Mouse (Mus musculus) kidney, adult 9 months (tissue): ENCODE measurements around the gene Sidt1.

Experiments used
- DNase-seq: peaks from one replicate; pipeline ENCODE4 v3.0.0; 2022

Sidt1 gene

GRCm38 (mm10) chr16:44332861-44333284 is at the start of gene Sidt1:
Gene Sidt1, minus strand, starts transcription at chr16:44333196.
- DNase-seq = no peak

GRCm38 (mm10) chr16:44381578-44381977 is 48.6 kb upstream of the Sidt1 start:
- no peak for DNase-seq

- DNase-seq = no peak
Observed at GRCm38 (mm10) chr16:44380006-44380405, 47.0 kb upstream of the Sidt1 start.

GRCm38 (mm10) chr16:44375459-44375858 is 42.5 kb upstream of the Sidt1 start:
- DNase-seq = no peak

DNA sequence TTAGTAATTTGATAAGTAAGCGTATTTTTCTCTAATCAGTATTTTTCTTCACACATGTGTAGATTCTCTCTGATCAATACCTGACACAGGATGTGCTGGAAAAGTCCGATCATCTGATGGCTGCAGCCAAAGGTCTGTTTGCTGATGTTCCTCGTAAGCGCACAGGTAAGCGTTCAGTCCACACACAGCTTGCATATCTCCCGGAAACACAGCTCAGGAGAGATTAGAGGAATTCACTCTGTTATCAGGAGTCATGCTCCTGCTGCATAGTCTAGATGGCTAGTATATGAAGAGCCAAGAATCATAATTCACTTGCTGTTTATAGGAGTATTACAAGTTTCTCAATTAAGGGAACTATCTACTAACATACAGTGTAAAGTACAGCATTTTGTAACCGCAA is 32.5 kb upstream of the Sidt1 start:
- DNase-seq = no peak

DNA sequence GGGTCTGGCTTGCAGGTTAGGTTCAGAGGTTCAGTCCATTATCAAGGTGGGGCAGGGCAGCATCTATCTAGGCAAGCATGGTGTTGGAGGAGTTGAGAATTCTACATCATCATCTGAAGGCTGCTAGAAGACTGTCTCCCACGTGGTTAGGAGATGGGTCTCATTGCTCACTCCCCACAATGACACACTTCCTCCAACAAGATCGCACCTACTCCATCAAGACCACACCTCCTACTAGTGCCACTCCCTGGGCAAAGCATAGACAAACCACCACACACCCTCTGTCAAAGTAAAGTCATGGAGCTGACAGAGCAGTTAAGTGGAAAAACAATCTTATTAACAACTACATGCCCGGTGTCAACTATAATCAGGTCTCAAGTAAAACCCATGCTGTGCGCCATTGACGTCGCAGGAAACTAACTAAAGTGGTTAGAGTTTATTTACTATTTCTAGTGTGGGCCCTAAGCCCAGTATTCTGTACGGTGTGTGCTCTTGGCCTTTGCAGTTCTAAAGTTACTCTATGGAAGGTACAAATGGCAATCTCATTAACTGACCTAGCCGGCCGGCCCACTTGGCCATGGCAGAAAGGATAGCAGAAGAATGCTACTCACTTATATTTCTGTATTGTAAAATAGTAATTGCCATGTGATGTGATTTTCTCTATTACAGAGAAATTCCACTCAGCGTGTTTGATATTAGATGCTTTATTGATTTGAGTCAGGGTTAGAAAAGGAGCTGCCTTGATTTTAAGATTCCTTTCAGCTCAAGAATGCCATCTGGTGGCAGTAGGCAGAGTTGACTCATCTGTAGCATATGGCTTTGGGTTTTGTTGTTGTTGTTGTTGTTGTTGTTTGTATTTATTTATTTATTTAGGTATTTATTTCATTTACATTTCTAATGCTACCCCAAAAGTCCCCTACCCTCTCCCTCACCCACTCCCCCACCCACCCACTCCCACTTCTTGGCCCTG is 29.2 kb upstream of the Sidt1 start:
- DNase-seq = peak; percentile 47

DNA sequence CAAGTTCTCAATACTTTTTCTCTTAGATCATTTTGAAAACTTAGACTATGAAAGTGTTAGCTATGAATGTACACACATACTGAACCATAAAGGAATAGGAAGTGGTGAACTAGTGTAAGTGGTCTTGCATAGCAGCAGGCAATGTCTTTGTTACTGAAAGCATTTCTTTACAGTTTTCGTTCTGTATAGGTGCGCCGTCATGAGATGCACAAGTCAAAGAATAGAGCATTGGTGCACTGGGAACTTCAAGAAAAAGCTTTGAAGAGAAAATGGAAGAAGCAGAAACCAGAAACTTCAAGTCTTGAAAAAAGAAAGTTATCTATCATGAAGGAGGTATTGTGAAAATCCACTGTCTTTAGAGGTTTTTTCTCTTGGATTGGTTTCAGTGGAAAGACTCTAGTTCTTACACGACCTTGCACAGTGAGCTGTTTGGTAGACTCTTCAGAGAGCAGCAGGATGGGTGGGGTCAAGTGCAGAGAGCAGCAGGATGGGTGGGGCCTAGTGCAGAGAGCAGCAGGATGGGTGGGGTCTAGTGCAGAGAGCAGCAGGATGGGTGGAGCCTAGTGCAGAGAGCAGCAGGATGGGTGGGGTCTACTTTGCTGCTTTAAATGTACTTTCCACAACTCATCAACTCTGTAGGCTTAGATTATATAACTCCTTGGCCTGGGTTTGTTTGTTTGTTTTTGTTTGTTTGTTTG is 24.7 kb upstream of the Sidt1 start:
- peak; percentile 45 for DNase-seq

DNA sequence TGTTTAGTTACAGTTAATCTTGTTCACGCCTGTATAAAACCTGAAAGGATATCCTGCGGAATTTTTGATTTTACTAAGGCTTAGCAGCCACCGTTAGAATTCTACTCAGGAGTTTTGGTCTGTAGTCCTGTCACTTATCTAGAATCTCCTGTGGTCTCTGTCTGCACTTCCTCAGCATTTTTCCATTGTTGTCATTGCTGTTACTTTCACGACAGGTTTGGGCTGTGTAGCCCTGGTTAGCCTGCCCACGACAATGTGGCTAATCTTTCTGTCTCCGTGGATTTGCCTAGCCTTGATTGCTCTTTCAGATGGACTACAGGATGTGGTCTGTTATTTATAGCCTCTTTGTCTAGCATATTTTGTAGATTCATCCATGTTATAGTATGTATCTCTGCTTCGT is 23.3 kb upstream of the Sidt1 start:
- DNase-seq = no peak

GRCm38 (mm10) chr16:44349801-44350397 is 16.9 kb upstream of the Sidt1 start:
- DNase-seq = peak; percentile 13

DNA sequence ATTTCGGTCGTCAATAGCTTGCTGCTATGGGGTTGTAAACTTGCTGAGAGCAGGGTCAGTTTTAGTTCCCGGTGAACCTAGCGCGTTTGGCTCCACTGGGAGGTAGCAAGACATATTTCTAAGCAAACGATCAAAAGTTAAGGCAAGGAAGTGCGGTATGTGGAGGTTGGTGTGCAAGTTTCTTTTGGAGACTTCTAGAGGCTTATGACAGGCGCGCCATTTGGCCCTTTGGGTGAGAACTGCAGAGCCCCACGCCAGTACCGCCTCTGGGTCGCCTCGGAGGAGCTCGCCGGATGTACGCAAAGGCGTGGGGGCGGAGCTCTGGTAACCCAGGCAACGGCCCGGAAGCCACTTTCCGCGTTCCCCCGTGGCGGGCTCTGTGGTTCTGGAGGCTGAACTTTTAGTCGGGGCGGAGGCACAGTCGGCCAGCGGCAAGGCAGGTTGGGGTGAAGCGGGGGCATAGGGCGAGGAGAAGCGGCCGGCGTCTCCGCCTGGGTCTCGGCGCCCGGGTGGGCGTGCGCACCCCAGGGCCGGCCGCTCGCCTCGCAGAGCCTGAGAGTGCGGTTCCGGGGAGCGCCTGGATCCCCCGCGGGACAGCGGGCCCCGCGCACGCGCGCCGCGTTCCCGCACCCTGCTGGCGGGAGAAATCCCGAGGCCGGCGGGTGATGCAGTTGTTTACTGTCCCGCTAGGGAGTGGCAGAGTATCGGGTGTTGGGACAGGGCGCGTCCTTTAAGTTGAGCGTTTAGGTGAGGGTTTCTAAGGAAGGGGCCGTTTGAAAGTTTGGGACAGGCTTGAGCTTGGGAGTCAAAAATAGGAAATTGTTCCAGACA is 14.3 kb upstream of the Sidt1 start, which contains the start of gene Spice1:
Spice1 (plus strand) TSS at position 51 of the 831 bp plus-strand sequence.
- peak; percentile 96 for DNase-seq

GRCm38 (mm10) chr16:44337541-44337940 is 4.5 kb upstream of the Sidt1 start:
- DNase-seq = no peak

GRCm38 (mm10) chr16:44331995-44332860 is 768 bp downstream of the Sidt1 start:
- DNase-seq = no peak

DNA sequence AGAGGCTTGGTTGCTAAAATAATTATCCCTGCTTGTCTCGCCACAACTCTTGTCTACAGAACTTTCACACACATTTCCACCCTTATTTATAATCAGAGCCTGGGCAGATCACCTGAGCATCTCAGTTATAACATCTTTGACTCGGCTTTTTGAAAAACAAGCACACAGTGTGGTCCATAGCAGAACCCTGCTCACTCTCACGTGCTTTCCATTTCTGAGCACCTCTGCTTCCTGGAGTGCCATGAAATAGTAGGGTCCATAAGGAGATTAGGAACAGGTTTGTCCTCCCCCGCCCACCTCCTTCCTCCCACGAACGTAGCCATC is 1.4 kb downstream of the Sidt1 start:
- DNase-seq = no peak

- DNase-seq = no peak
Observed at GRCm38 (mm10) chr16:44331154-44331553, 1.8 kb downstream of the Sidt1 start.

GRCm38 (mm10) chr16:44330657-44331056 is 2.3 kb downstream of the Sidt1 start:
- no peak for DNase-seq

DNA sequence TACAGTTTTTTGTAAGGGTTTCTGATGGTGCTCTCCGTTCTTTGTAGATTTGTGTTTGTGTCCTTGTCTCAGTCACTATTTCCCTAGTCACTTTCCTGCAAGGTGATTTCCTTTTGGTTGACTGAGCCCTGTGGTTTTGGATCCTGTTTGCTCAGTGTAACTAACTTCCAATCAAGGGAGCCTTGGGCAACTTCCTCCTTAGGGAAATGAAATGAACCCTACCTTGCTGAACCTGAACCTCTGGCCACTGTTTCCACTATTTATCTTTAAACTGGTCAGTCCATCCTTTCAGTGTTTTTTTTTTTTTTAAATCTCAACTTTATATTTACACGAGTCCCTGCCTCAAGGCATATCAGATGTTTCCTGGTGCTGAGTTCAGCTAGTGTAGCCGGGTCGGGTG is 4.4 kb downstream of the Sidt1 start:
- no peak for DNase-seq

DNA sequence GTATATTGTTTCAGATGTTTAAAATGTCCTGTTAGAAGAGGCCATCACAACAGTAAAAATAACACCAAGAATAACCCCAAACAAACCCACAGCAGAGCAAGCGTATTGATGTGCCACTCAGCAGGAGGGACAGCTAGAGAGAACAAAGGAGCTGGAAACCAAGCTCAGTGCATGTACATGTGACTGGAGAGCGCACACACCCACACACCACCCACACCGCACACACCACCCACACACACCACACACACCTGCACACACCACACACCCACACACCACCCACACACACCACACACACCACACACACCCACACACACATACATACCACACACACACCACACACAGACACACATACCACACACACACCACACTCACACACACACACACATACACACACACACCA is 12.8 kb downstream of the Sidt1 start:
- DNase-seq = no peak

DNA sequence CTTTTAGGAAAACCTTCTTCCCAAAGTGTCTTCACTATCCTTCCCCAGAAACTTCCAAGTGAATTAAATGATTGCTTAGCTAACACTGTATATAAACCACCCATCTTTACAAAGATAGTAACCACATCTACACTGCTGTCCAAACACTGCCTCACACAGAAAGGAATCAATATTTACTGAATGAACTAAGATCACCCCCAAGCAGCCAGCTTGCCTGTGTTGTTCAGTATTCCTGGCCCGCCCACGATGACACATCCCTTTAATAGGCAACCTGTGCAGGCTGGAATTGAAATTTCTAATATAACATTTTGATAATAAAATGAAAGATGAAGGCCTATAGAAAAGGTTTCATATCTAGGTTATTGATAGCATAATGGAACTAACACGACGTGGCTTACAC is 16.6 kb downstream of the Sidt1 start:
- DNase-seq = no peak

DNA sequence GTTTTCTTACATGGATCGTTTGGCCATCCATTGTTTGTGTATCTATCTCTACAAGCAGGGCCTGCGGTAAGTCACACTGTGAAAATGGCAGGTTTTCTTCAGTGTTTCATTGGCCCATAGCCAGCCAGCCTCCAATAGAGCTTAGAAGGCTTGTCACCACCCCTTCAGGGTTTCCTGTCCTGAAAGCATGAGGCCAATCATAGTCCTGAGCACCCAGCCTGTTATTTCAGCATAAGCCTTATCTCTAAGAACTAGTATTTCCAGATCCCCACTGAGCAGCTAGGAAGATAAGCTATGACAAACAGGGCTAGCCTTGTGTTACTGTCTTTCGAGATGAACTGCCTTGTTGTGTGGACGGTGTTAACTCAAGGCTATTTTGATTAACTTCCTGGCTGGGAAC is 19.6 kb downstream of the Sidt1 start:
- DNase-seq = no peak

- DNase-seq = peak; percentile 61
Observed at GRCm38 (mm10) chr16:44305606-44306005, 27.4 kb downstream of the Sidt1 start.

- DNase-seq = no peak
Observed at GRCm38 (mm10) chr16:44303822-44304221, 29.2 kb downstream of the Sidt1 start.
